Mouse (Mus musculus) myocyte (in vitro differentiated cells): ENCODE results near the gene Zfp423. TPM values are rescaled to one million over a fixed set of nuclear protein-coding genes. Genes with fewer than 3 reads are reported as not detected.

Experiments
- H3K27me3 ChIP-seq: one replicate; pipeline ENCODE4 v1.6.1; 2011; ENCODE audit not compliant: control insufficient read depth, insufficient read depth, insufficient read length
- H3K36me3 ChIP-seq: one replicate; pipeline ENCODE4 v1.6.1; 2011; ENCODE audit not compliant: control insufficient read depth, insufficient read depth
- H3K4me2 ChIP-seq: one replicate; pipeline ENCODE4 v1.6.1; 2011; ENCODE audit warnings: low read depth, control low read depth
- H3K4me3 ChIP-seq: one replicate; pipeline ENCODE4 v1.5.1; 2011; ENCODE audit warnings: mild to moderate bottlenecking, control low read depth, moderate library complexity
- H3K79me2 ChIP-seq: one replicate; pipeline ENCODE4 v1.6.1; 2011; ENCODE audit not compliant: control insufficient read depth, insufficient read depth
- H3ac ChIP-seq: one replicate; pipeline ENCODE4 v1.6.1; 2011; ENCODE audit not compliant: control insufficient read depth, insufficient read length
- CEBPB ChIP-seq: IDR thresholded peaks from 2 replicates; pipeline ENCODE4 v1.6.1; 2011; ENCODE audit warnings: mild to moderate bottlenecking, moderate library complexity; ENCODE audit not compliant: poor library complexity, insufficient read depth, severe bottlenecking
- E2F4 ChIP-seq: IDR thresholded peaks from one replicate; pipeline ENCODE4 v1.6.1; 2011; ENCODE audit warnings: mild to moderate bottlenecking, control low read depth, moderate library complexity; ENCODE audit not compliant: insufficient read depth
- MAX ChIP-seq: IDR thresholded peaks from one replicate; pipeline ENCODE4 v1.6.1; 2011; ENCODE audit warnings: low read depth, mild to moderate bottlenecking, control low read depth
- MYOD1 ChIP-seq, 3 experiments: IDR thresholded peaks; one replicate each; pipeline ENCODE4 v1.6.1; 2011; ENCODE audit warnings: control low read depth in 2 of 3, low read depth in 2 of 3, mild to moderate bottlenecking in 2 of 3, moderate library complexity in 1 of 3; ENCODE audit not compliant: insufficient read length in 2 of 3, control insufficient read depth in 1 of 3
- MYOG ChIP-seq, 3 experiments: IDR thresholded peaks; one replicate each; pipeline ENCODE4 v1.6.1; 2011; ENCODE audit warnings: control low read depth in 2 of 3, low read depth in 2 of 3, mild to moderate bottlenecking in 2 of 3; ENCODE audit not compliant: insufficient read length in 2 of 3, control insufficient read depth in 1 of 3, insufficient read depth in 1 of 3
- POLR2A ChIP-seq: IDR thresholded peaks from one replicate; pipeline ENCODE4 v1.6.1; 2011; ENCODE audit warnings: low read depth, mild to moderate bottlenecking, control low read depth, moderate library complexity; ENCODE audit not compliant: insufficient read length
- POLR2AphosphoS2 ChIP-seq: IDR thresholded peaks from one replicate; pipeline ENCODE4 v1.6.1; 2011; ENCODE audit warnings: low read depth, control low read depth; ENCODE audit not compliant: insufficient read length
- REST ChIP-seq: IDR thresholded peaks from one replicate; pipeline ENCODE4 v1.6.1; 2011; ENCODE audit warnings: mild to moderate bottlenecking, control low read depth, moderate library complexity; ENCODE audit not compliant: insufficient read depth, insufficient read length
- SRF ChIP-seq: IDR thresholded peaks from one replicate; pipeline ENCODE4 v1.6.1; 2011; ENCODE audit warnings: low read depth; ENCODE audit not compliant: control insufficient read depth, insufficient read length
- TCF12 ChIP-seq: IDR thresholded peaks from one replicate; pipeline ENCODE4 v1.6.1; 2011; ENCODE audit warnings: mild to moderate bottlenecking, control low read depth; ENCODE audit not compliant: poor library complexity, insufficient read depth, severe bottlenecking
- TCF3 ChIP-seq: IDR thresholded peaks from one replicate; pipeline ENCODE4 v1.6.1; 2011; ENCODE audit warnings: low read depth, control low read depth; ENCODE audit not compliant: insufficient read length
- USF1 ChIP-seq: IDR thresholded peaks from one replicate; pipeline ENCODE4 v1.6.1; 2011; ENCODE audit warnings: low read depth, mild to moderate bottlenecking, control low read depth, moderate library complexity
- polyA plus RNA-seq: library from polyadenylated mRNA; unstranded; fragments of >200 nt; fragmentation: generic; extraction: Trizol; gene quantifications from one replicate; pipeline ENCODE4 v1.2.1, GENCODE M21; 2012; ENCODE audit warnings: missing spikeins

Zfp423 gene
- polyA plus RNA-seq, 1 experiment: 0.04 TPM

DNA sequence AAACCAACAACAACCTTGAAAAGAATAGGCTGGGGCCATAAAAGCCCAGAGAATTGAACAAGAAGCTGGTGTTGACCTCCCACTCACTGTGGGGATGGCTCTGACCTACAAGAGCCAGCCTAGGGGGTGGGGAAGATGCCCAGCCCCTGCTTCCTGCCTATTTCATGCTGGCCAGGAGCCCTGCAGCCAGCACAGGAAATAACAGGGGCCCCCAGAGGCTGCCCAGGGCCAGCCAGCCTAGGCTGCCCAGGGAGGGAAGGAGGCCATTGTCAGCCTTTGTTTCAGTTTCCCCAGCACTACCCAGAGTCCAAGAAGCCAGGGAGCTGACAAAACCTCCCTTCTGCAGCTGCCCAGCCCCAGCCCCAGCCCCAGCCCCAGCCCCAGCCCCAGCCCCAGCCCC is 67.5 kb downstream of the Zfp423 start:
- Histone ChIP-seq H3K79me2 (no peaks in the 10 kb centered on the region), H3K4me2 (no peak overlapping the region), H3K4me3 (no peak overlapping the region), H3K36me3 (no peaks in the 10 kb centered on the region), H3K27me3 (no peaks in the 10 kb centered on the region), H3ac (no peak overlapping the region)
- TF ChIP-seq TCF12: no peak
- TF ChIP-seq CEBPB: no peak
- TF ChIP-seq REST: no peak
- no peak for TF ChIP-seq TCF3
- no peak for TF ChIP-seq MYOG (IDR thresholded peaks at IDR 0.05; ENCODE audit: control insufficient read depth in 1 of 3, insufficient read depth in 1 of 3, insufficient read length in 2 of 3, low read depth in 2 of 3)
- no peak for TF ChIP-seq MAX
- TF ChIP-seq POLR2A: no peak
- TF ChIP-seq MYOD1 (IDR thresholded peaks at IDR 0.05; ENCODE audit: control insufficient read depth in 1 of 3, insufficient read length in 2 of 3, low read depth in 2 of 3): no peak
- no peak for TF ChIP-seq SRF
- TF ChIP-seq E2F4: no peak
- no peak for TF ChIP-seq USF1

GRCm38 (mm10) chr8:87887956-87888355 is 71.4 kb downstream of the Zfp423 start:
- TF ChIP-seq MYOD1 (IDR thresholded peaks at IDR 0.05; ENCODE audit: control insufficient read depth in 1 of 3, insufficient read length in 2 of 3, low read depth in 2 of 3) (no peak), REST (no peak), E2F4 (no peak), POLR2AphosphoS2 (no peak), CEBPB (no peak), SRF (no peak), USF1 (no peak), POLR2A (no peak), TCF12 (no peak), MAX (no peak), MYOG (IDR thresholded peaks at IDR 0.05; ENCODE audit: control insufficient read depth in 1 of 3, insufficient read depth in 1 of 3, insufficient read length in 2 of 3, low read depth in 2 of 3) (no peak), TCF3 (no peak)
- Histone ChIP-seq H3K4me3 (no peak overlapping the region), H3K4me2 (no peak overlapping the region), H3K79me2 (no peaks in the 10 kb centered on the region), H3K27me3 (no peaks in the 10 kb centered on the region), H3ac (no peak overlapping the region), H3K36me3 (no peaks in the 10 kb centered on the region)

DNA sequence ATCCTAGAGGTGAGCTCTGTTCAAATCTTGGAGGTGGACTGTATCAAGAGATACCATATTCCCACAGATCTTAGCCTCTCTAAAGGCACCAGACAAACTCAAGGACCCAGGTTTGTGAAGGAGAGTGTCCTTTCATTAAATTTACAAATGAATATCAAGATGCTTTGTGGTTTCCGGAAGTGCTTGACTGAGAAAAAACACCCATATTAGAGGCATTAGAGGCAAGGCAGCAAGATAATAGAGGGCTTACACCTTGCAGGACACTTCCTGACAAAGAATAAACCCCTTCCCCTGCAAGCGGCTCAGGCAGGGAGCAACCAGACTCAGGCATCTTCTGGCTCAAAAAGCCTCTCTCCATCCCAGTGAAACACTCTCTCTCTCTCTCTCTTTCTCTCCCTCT is 78.3 kb downstream of the Zfp423 start:
- Histone ChIP-seq H3K36me3 (no peaks in the 10 kb centered on the region), H3K79me2 (no peaks in the 10 kb centered on the region), H3K27me3 (no peaks in the 10 kb centered on the region), H3ac (no peak overlapping the region), H3K4me2 (no peak overlapping the region), H3K4me3 (no peak overlapping the region)
- no peak for TF ChIP-seq POLR2A

DNA sequence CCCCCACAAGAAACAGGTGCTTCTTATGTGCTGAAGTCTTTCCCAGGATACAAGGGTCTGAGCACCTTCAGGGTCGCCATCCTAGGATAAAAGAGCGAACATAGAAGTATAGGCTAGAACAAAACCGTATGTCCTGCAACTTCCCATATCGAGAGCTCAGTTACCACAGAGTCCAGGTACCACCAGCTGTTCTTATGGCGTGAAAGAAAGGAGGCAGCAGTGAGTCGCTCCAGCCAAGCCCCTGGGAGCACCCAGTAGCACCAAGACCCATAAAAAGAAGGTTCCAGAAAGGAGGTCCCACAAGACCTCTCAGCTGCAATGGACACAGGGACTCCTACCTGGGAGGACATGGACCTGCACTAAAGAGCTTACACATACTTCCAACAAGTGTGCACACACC is 83.5 kb downstream of the Zfp423 start:
- H3K36me3 ChIP-seq: no peaks in the 10 kb centered on the region
- H3K4me2 ChIP-seq: no peak overlapping the region
- H3K4me3 ChIP-seq: no peak overlapping the region
- TF ChIP-seq USF1 (no peak), MYOD1 (IDR thresholded peaks at IDR 0.05; ENCODE audit: control insufficient read depth in 1 of 3, insufficient read length in 2 of 3, low read depth in 2 of 3) (no peak), SRF (no peak), E2F4 (no peak), TCF3 (no peak)
- no peak overlapping the region for H3ac ChIP-seq
- H3K27me3 ChIP-seq: peaks cover 5% of the 10 kb centered on the region
- no peaks in the 10 kb centered on the region for H3K79me2 ChIP-seq

GRCm38 (mm10) chr8:87875452-87875851 is 83.9 kb downstream of the Zfp423 start:
- no peak for TF ChIP-seq E2F4
- no peak for TF ChIP-seq POLR2AphosphoS2
- TF ChIP-seq POLR2A: no peak
- TF ChIP-seq USF1: no peak
- no peak for TF ChIP-seq TCF12
- no peak for TF ChIP-seq SRF
- no peak for TF ChIP-seq TCF3
- TF ChIP-seq MAX: no peak
- Histone ChIP-seq H3K79me2 (no peaks in the 10 kb centered on the region), H3K27me3 (peaks cover 5% of the 10 kb centered on the region), H3K4me2 (no peak overlapping the region), H3ac (no peak overlapping the region), H3K4me3 (no peak overlapping the region), H3K36me3 (no peaks in the 10 kb centered on the region)
